Mouse (Mus musculus) adipocyte (in vitro differentiated cells): ENCODE data around the gene B3galt4.
"Not testable (repeated sequence)": the region's sequence is repeated elsewhere in the genome, so short reads cannot be mapped to it uniquely, and the experiment has no call there.

ENCODE experiments used
- DNase-seq: peaks from one replicate; pipeline ENCODE4 v3.0.0-alpha.2; 2016; ENCODE audit warnings: low spot score

Gene B3galt4

DNA sequence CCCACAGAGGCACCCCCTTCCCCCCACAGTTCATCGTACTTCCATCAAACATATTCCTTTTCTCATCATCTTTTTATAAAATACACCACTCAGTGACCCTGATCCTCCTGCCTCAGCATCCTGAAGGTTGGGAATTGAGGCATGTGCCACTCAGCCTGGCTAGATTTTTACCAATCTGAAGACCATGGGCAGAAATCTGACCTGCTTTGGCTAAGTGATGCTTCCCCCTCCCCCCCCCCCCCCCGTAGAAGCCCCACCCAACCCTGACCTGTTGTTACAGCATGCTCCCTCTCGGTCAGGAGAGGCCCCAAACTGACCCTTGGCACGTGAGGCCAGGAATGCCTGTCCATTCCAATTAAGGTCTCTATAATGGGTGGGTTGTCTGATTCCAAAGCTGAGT is 46.5 kb downstream of the B3galt4 start, which contains the start of gene Platr17:
Gene Platr17, plus strand, starts transcription at position 301 of the 400 bp plus-strand sequence.
- not testable (repeated sequence) for DNase-seq

GRCm38 (mm10) chr17:33903911-33904651 is 47.2 kb downstream of the B3galt4 start:
- DNase-seq = not testable (repeated sequence)

- no peak for DNase-seq
Observed at GRCm38 (mm10) chr17:33902491-33902890, 48.8 kb downstream of the B3galt4 start.

GRCm38 (mm10) chr17:33902079-33902478 is 49.2 kb downstream of the B3galt4 start:
- DNase-seq = no peak

DNA sequence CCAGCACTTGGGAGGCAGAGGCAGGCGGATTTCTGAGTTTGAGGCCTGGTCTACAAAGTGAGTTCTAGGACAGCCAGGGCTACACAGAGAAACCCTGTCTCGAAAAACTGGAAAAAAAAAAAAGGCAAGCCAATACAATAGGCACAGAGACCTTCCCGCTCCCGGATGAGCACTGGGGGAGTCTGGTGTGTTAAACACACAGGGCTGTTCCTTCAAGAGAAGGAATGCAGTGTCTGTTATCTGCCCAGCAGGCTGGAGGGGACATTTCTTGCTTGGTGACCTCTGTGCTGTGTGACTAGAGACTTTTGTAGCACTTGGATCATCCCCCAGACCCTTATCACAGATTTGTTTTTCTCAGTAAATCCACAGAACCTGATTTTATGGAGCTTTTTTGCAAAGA is 49.6 kb downstream of the B3galt4 start:
- DNase-seq = peak; percentile 70

DNA sequence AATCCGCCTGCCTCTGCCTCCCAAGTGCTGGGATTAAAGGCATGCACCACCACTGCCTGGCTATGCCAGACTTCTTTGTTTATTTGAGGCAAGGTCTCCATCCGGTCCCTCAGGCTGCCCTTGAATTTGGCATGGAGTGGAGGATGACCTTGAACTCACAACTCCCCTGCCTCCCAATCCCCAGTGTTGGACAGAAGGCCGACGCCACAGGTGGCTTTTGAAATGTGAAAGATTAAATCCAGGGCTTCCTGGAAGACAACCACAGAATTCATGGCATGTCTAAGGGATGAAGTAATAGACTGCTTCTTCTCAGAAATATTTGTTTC is 50.3 kb downstream of the B3galt4 start:
- no peak for DNase-seq

GRCm38 (mm10) chr17:33900281-33900988 is 50.9 kb downstream of the B3galt4 start:
- DNase-seq = no peak
